Mouse (Mus musculus) embryonic facial prominence, embryonic 11.5 days (tissue): ENCODE measurements around the gene Spdye4b. TPM values are rescaled to one million over a fixed set of nuclear protein-coding genes. Genes with fewer than 3 reads are reported as not detected.
A peak's percentile ranks its signal among the peaks of the same experiment; 100 is the strongest.
"Not testable (repeated sequence)": the region's sequence is repeated elsewhere in the genome, so short reads cannot be mapped to it uniquely, and the experiment has no call there.

Experiments used
- ATAC-seq: fragments of 200-750 bp; cut with Nextera tagmentation; replicated peaks from 2 replicates; pipeline ENCODE4 v1.8.0; 2017; ENCODE audit warnings: low read depth; ENCODE audit not compliant: insufficient number of reproducible peaks, low FRiP score, low TSS enrichment
- DNase-seq: peaks from one replicate; pipeline ENCODE4 v3.0.0-alpha.2; 2015; ENCODE audit warnings: low spot score
- H3K27ac ChIP-seq: fragments of 300-500 bp; sonication (generic); replicated peaks from 2 replicates; pipeline ENCODE4 v1.5.1; 2014; ENCODE audit warnings: mild to moderate bottlenecking, low read depth, low read length, control low read depth
- H3K27me3 ChIP-seq: fragments of 300-500 bp; sonication (generic); 2 replicates; pipeline ENCODE4 v1.6.1; 2014; ENCODE audit warnings: mild to moderate bottlenecking, low read length, moderate library complexity, mixed read lengths; ENCODE audit not compliant: control insufficient read depth, insufficient read depth
- H3K36me3 ChIP-seq: fragments of 300-500 bp; sonication (generic); replicated peaks from 2 replicates; pipeline ENCODE4 v1.6.1; 2014; ENCODE audit warnings: low read depth, mild to moderate bottlenecking, low read length, moderate library complexity, mixed read lengths; ENCODE audit not compliant: control insufficient read depth, insufficient read depth
- H3K4me1 ChIP-seq: fragments of 300-500 bp; sonication (generic); 2 replicates; pipeline ENCODE4 v1.6.1; 2014; ENCODE audit warnings: low read length, mixed read lengths; ENCODE audit not compliant: control insufficient read depth, insufficient read depth
- H3K4me2 ChIP-seq: fragments of 300-500 bp; sonication (generic); 2 replicates; pipeline ENCODE4 v1.6.1; 2014; ENCODE audit warnings: low read depth, mild to moderate bottlenecking, control low read depth, low read length, moderate library complexity
- H3K4me3 ChIP-seq: fragments of 300-500 bp; sonication (generic); 2 replicates; pipeline ENCODE4 v1.5.1; 2014; ENCODE audit warnings: low read depth, low read length, control low read depth
- H3K9ac ChIP-seq: fragments of 300-500 bp; sonication (generic); replicated peaks from 2 replicates; pipeline ENCODE4 v1.6.1; 2014; ENCODE audit warnings: mild to moderate bottlenecking, control low read depth, low read length
- H3K9me3 ChIP-seq: fragments of 300-500 bp; sonication (generic); replicated peaks from 2 replicates; pipeline ENCODE4 v1.6.1; 2016; ENCODE audit warnings: mild to moderate bottlenecking, low read length, inconsistent platforms, mixed read lengths; ENCODE audit not compliant: control insufficient read depth
- WGBS: fragments of 180-500 bp; shearing (Covaris S2); extraction: QIAGEN DNeasy Blood & Tissue Kit; methylation state at CpG from one replicate; pipeline ENCODE4 v1.1.7; 2014; 5-methylcytosine and 5-hydroxymethylcytosine counted together
- polyA plus RNA-seq: library from polyadenylated mRNA; unstranded; fragments of >200 nt; fragmentation: Nextera tagmentation; extraction: Ambion mirVana; gene quantifications from 2 replicates; pipeline ENCODE4 v1.2.1, GENCODE M21; 2014

Gene Spdye4b
- polyA plus RNA-seq: not detected in 2 replicates

GRCm38 (mm10) chr5:143180255-143181076 is at the start of gene Spdye4b, which contains the start of gene Rbak:
Spdye4b (plus strand) TSS chr5:143181017.
Rbak (minus strand) TSS chr5:143180775.
- Histone ChIP-seq H3K9ac (peak within 1 kb of the TSS; percentile 94), H3K27me3 (no peaks in the 10 kb centered on the region), H3K36me3 (peaks cover 6% of the 10 kb centered on the region), H3K4me1 (no peaks in the 10 kb centered on the region; the same call in 1 of the 2 replicates), H3K4me2 (peak within 1 kb of the TSS; percentile 85), H3K9me3 (no peaks in the 10 kb centered on the region), H3K4me3 (peak within 1 kb of the TSS; percentile 91), H3K27ac (peak within 1 kb of the TSS; percentile 41; the same call in 1 of the 2 replicates)
- under 1% methylated on average over 58 of the region's 58 CpGs for WGBS
- peak; percentile 94 for ATAC-seq
- peak; percentile 97 for DNase-seq

DNA sequence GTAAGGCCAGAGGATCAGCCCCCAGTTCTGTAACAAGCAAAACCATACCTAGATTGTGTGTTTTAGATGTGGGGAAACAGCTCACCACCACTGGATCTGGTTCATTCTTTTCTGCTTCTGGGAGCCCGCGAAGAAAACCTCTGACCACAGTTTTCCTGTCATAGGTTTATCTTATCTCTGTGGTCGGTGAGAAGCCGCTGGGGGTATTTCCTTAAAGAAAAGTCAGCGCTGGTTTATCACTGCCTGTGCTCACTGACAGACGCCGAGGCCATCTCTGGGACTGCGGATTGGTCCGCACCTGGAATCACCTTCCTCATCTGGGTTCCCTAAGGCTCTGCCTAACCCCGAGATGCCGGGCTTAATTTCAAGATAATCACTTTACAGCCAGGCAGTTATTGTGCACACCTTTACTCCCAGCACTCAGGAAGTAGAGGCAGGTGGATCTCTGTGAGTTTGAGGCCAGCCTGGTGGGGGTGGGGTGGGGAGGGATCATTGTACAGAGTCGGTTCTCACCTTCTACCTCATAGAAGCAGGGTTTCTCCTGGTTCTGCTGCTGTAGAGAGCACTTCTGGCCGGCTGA is 47.8 kb upstream of the Spdye4b start:
- no peaks in the 10 kb centered on the region for H3K4me1 ChIP-seq
- DNase-seq (no peak), ATAC-seq (no peak)
- H3K9me3 ChIP-seq: no peaks in the 10 kb centered on the region
- H3K4me2 ChIP-seq: no peak overlapping the region
- WGBS: 76% methylated on average over 13 of the region's 13 CpGs
- no peak overlapping the region for H3K27ac ChIP-seq
- H3K9ac ChIP-seq: no peak overlapping the region
- no peak overlapping the region for H3K4me3 ChIP-seq
- no peaks in the 10 kb centered on the region for H3K27me3 ChIP-seq
- no peaks in the 10 kb centered on the region for H3K36me3 ChIP-seq

DNA sequence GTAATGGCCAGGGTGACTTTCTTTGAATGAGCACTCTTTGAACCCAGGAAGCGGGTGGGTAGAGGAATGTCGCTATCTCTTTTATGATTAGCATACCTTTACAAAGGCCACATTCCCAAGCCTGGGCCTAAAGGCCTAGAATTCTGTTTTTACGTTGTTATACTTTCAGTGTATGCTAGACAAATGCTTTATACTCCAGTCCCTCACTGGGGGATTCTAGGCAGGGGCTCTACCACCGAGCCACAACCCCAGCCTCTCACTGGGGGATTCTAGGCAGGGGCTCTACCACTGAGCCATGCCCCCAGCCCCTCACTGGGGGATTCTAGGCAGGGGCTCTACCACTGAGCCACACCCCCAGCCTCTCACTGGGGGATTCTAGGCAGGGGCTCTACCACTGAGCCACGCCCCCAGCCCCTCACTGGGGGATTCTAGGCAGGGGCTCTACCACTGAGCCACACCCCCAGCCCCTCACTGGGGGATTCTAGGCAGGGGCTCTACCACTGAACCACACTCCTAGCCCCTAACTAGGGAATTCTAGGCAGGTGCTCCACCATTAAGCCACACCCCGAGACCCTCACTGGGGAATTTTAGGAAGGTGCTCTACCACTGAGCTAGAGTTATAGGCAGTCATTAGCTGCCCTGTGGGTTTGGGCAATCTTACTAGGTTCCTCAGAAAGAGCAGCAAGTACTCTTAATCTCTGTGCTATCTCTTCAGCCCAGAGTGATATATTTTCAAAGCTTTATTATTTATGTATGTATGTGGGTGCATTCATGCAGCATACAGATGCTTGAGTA is 46.4 kb upstream of the Spdye4b start:
- not testable (repeated sequence) for ATAC-seq

DNA sequence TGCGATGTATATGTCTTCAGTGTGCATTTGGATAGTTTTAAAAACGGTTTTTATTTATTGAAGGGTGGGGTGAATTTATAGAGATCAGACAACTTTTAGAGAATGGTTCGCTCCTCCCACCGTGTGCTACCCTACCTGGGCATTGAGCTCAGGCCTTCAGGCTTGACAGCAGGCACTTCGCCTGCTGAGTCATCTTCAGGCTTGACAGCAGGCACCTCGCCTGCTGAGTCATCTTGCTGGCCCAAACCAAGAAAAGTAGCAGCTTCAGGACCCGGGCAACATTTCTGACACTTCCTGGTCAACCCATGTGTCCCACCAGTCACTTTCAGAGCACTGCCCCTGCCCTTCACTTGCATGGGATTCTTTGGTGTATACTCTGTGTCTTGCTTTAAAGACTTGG is 45.8 kb upstream of the Spdye4b start:
- DNase-seq (no peak), ATAC-seq (no peak)
- WGBS: 85% methylated on average over 7 of the region's 7 CpGs

More for the DNA sequence above, 46.4 kb upstream of the Spdye4b start:
- H3K4me3 ChIP-seq, H3K9ac ChIP-seq, H3K4me2 ChIP-seq, H3K27ac ChIP-seq, H3K27me3 ChIP-seq, H3K36me3 ChIP-seq, H3K4me1 ChIP-seq, H3K9me3 ChIP-seq, DNase-seq: not testable (repeated sequence)
- WGBS: 81% methylated on average over 3 of the region's 6 CpGs

GRCm38 (mm10) chr5:143137580-143137979 is 43.2 kb upstream of the Spdye4b start:
- no peaks in the 10 kb centered on the region for H3K4me1 ChIP-seq
- DNase-seq: no peak
- WGBS: 87% methylated on average over 13 of the region's 13 CpGs

More for the DNA sequence above, 45.8 kb upstream of the Spdye4b start:
- Histone ChIP-seq H3K36me3 (no peaks in the 10 kb centered on the region), H3K9me3 (no peaks in the 10 kb centered on the region), H3K4me3 (no peak overlapping the region), H3K9ac (no peak overlapping the region), H3K4me2 (no peak overlapping the region), H3K27me3 (no peaks in the 10 kb centered on the region), H3K4me1 (no peaks in the 10 kb centered on the region), H3K27ac (no peak overlapping the region)

GRCm38 (mm10) chr5:143147481-143147880 is 33.3 kb upstream of the Spdye4b start, which contains the start of gene Olfr718-ps1:
Olfr718-ps1 (minus strand) TSS chr5:143147581.
- no peak within 1 kb of the TSS for H3K4me2 ChIP-seq
- H3K9me3 ChIP-seq: no peaks in the 10 kb centered on the region
- DNase-seq (no peak), ATAC-seq (no peak)
- 67% methylated on average over 3 of the region's 3 CpGs for WGBS
- H3K27me3 ChIP-seq: no peaks in the 10 kb centered on the region
- H3K4me3 ChIP-seq: no peak within 1 kb of the TSS
- no peak within 1 kb of the TSS for H3K27ac ChIP-seq
- H3K9ac ChIP-seq: no peak within 1 kb of the TSS
- no peaks in the 10 kb centered on the region for H3K36me3 ChIP-seq
- H3K4me1 ChIP-seq: no peaks in the 10 kb centered on the region

More at GRCm38 (mm10) chr5:143137580-143137979, 43.2 kb upstream of the Spdye4b start:
- Histone ChIP-seq H3K9ac (no peak overlapping the region), H3K9me3 (no peaks in the 10 kb centered on the region), H3K4me3 (no peak overlapping the region), H3K36me3 (no peaks in the 10 kb centered on the region), H3K27ac (no peak overlapping the region), H3K4me2 (no peak overlapping the region), H3K27me3 (no peaks in the 10 kb centered on the region)
- no peak for ATAC-seq

GRCm38 (mm10) chr5:143148661-143149060 is 32.2 kb upstream of the Spdye4b start:
- no peaks in the 10 kb centered on the region for H3K27me3 ChIP-seq
- WGBS: 80% methylated on average over 5 of the region's 5 CpGs
- no peak overlapping the region for H3K27ac ChIP-seq
- H3K4me2 ChIP-seq: no peak overlapping the region
- no peak overlapping the region for H3K4me3 ChIP-seq
- no peak overlapping the region for H3K9ac ChIP-seq
- no peaks in the 10 kb centered on the region for H3K36me3 ChIP-seq
- no peak for DNase-seq
- no peaks in the 10 kb centered on the region for H3K4me1 ChIP-seq
- ATAC-seq: no peak
- H3K9me3 ChIP-seq: no peaks in the 10 kb centered on the region
